In the genomic region with DNA sequence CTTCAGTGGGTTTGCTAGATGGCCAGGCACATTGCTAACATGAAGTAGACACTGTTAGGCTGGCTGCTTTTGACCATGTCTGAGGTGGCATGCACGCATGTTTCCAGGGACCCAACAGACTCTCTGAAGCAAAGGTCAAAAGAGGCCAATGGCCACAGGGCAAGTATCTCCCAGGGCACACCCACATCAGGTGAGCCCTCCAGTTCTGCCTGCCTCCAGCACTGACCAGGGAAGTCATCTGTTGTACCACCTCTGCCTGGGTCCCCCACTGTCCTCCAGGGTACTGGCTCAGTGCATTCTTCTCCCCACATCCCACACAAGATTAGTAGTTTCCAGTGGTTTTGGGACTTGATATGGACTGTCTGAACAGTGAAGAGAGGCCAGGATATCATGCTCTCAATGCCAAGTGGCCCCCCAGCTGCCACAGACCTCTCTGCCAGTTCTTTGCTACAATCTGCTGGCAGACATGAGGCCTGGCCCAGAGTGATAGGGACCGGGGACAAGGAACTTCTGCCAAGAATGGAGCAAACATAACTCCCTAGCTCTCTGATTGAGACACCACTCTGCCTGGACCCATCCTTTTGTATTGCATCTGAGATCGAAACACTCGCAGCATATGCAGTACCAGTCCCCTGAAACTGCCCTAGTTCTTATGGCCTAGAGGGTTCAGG, we compare ENCODE assay signal across 9 mouse cellular contexts. TPM values are rescaled to one million over a fixed set of nuclear protein-coding genes. Genes with fewer than 3 reads are reported as not detected.
A peak's percentile ranks its signal among the peaks of the same experiment; 100 is the strongest.
DNase-seq lines count a peak whose midpoint lies in the region; ATAC-seq and TF ChIP-seq lines count a peak whose summit lies in the region.
"Had no signal": no experiment of that assay in that cellular context is flagged by ENCODE, and none has a peak within 500 bp of the region (broad histone marks: within the 10 kb centered on the region; RNA-seq: fewer than 3 reads in every experiment).

No protein-coding gene starts in this region.

- H3K36me3 ChIP-seq in embryonic facial prominence, embryonic 15.5 days: peaks cover 11% of the 10 kb centered on the region
- H3K36me3 ChIP-seq in hindbrain, embryonic 16.5 days (ENCODE audit: control insufficient read depth, insufficient read depth, low read length): peaks cover 6% of the 10 kb centered on the region; the same call in 1 of the 2 replicates
- peaks cover 8% of the 10 kb centered on the region; the same call in 1 of the 2 replicates for H3K36me3 ChIP-seq in stomach, postnatal 0 days (ENCODE audit: control insufficient read depth, insufficient read depth, low read length)

- no peaks in the 10 kb centered on the region for H3K27me3 ChIP-seq in embryonic facial prominence, embryonic 15.5 days
- H3K27me3 ChIP-seq in hindbrain, embryonic 16.5 days (replicated peaks; ENCODE audit: control insufficient read depth, insufficient read depth, low read length): no peaks in the 10 kb centered on the region
- H3K27me3 ChIP-seq in stomach, postnatal 0 days (ENCODE audit: control insufficient read depth, insufficient read depth, low read length): no peaks in the 10 kb centered on the region
- H3K27me3 ChIP-seq: Patski had no signal

- H3K9me3 ChIP-seq in embryonic facial prominence, embryonic 15.5 days (replicated peaks): no peaks in the 10 kb centered on the region
- H3K9me3 ChIP-seq in hindbrain, embryonic 16.5 days (ENCODE audit: control insufficient read depth, low read length): no peaks in the 10 kb centered on the region
- no peaks in the 10 kb centered on the region for H3K9me3 ChIP-seq in stomach, postnatal 0 days (ENCODE audit: control insufficient read depth, low read length)

- H3K4me2 ChIP-seq in embryonic facial prominence, embryonic 15.5 days (replicated peaks): peak overlapping the region; percentile 53
- peak overlapping the region; percentile 75 for H3K4me2 ChIP-seq in hindbrain, embryonic 16.5 days (ENCODE audit: low read length)
- H3K4me2 ChIP-seq in stomach, postnatal 0 days (replicated peaks; ENCODE audit: low read depth): no peak overlapping the region

- peak overlapping the region; percentile 92 for H3K27ac ChIP-seq in embryonic facial prominence, embryonic 15.5 days (replicated peaks)
- peak overlapping the region; percentile 92 for H3K27ac ChIP-seq in hindbrain, embryonic 16.5 days (ENCODE audit: low read depth, low read length)
- H3K27ac ChIP-seq in stomach, postnatal 0 days (replicated peaks): peak overlapping the region; percentile 92

- peak overlapping the region; percentile 78; the same call in 1 of the 2 replicates for H3K9ac ChIP-seq in embryonic facial prominence, embryonic 15.5 days
- H3K9ac ChIP-seq in hindbrain, embryonic 16.5 days (ENCODE audit: low read depth, low read length): peak overlapping the region; percentile 80
- H3K9ac ChIP-seq in stomach, postnatal 0 days (ENCODE audit: low read length): peak overlapping the region; percentile 32; the same call in 1 of the 2 replicates

- DNase-seq in left cerebral cortex, postnatal 4 days: peak; percentile 39
- DNase-seq in left cerebral cortex, adult 9 months (ENCODE audit: low spot score in 2 of 2): no peak
- DNase-seq in lung, postnatal 10 days: peak; percentile 37
- no peak for DNase-seq in stomach, postnatal 0 days (ENCODE audit: low spot score)
- DNase-seq in retina, postnatal 1 day: no peak
- no peak for DNase-seq in embryo, embryonic 10.5 days (ENCODE audit: low spot score)

- intact Hi-C loops in left cerebral cortex, postnatal 4 days (cut with DNase I): no loop called here

- WGBS in embryonic facial prominence, embryonic 15.5 days: 67% methylated on average over 4 of the region's 4 CpGs
- 77% methylated on average over 4 of the region's 4 CpGs for WGBS in hindbrain, embryonic 16.5 days
- 73% methylated on average over 4 of the region's 4 CpGs for WGBS in stomach, postnatal 0 days

- no peak for TF ChIP-seq CTCF in stomach, postnatal 0 days (IDR thresholded peaks at IDR 0.05; ENCODE audit: low read depth)

- TF ChIP-seq EP300 in stomach, postnatal 0 days (optimal IDR thresholded peaks at IDR 0.05): no peak

- no peak for ATAC-seq in embryonic facial prominence, embryonic 15.5 days (ENCODE audit: insufficient number of reproducible peaks, low FRiP score, low TSS enrichment, low read depth)
- peak; percentile 6; the same call in 1 of the 2 replicates for ATAC-seq in hindbrain, embryonic 16.5 days
- no peak for ATAC-seq in stomach, postnatal 0 days (ENCODE audit: low FRiP score, low TSS enrichment)

- peaks cover 25% of the 10 kb centered on the region for H3K4me1 ChIP-seq in embryonic facial prominence, embryonic 15.5 days
- H3K4me1 ChIP-seq in hindbrain, embryonic 16.5 days (ENCODE audit: control insufficient read depth, insufficient read depth, low read depth, low read length): peaks cover 13% of the 10 kb centered on the region
- H3K4me1 ChIP-seq in stomach, postnatal 0 days (replicated peaks; ENCODE audit: control insufficient read depth, insufficient read depth): peaks cover 16% of the 10 kb centered on the region

- H3K4me3 ChIP-seq in embryonic facial prominence, embryonic 15.5 days (replicated peaks): peak overlapping the region; percentile 64; the same call in 1 of the 2 replicates
- H3K4me3 ChIP-seq in hindbrain, embryonic 16.5 days (ENCODE audit: low read length): peak overlapping the region; percentile 62; the same call in 1 of the 2 replicates
- no peak overlapping the region for H3K4me3 ChIP-seq in stomach, postnatal 0 days (ENCODE audit: low read depth, low read length)

RNA-seq across cellular contexts. Expression of a gene that starts 2.4 kb away (rescaled TPM):
- 10 to 100 TPM; 17.9 to 18.5 TPM for total RNA-seq in left cerebral cortex, postnatal 4 days (2021)
- polyA plus RNA-seq in embryonic facial prominence, embryonic 15.5 days (2015; fragmentation: Nextera tagmentation; extraction: Ambion mirVana): 27.9 and 28.0 TPM in 2 replicates
- 35.2 and 36.1 TPM in 2 replicates for polyA plus RNA-seq in hindbrain, embryonic 16.5 days (2015; fragmentation: Nextera tagmentation; extraction: Ambion mirVana)
- 22.0 and 24.6 TPM in 2 replicates for polyA plus RNA-seq in stomach, postnatal 0 days (2015; fragmentation: Nextera tagmentation; extraction: Ambion mirVana)

RNA-seq across cellular contexts. Expression of a gene that starts 22.2 kb away (rescaled TPM):
- 10 to 100 TPM; 25.2 to 31.6 TPM for total RNA-seq in left cerebral cortex, postnatal 4 days (2021)
- polyA plus RNA-seq in embryonic facial prominence, embryonic 15.5 days (2015; fragmentation: Nextera tagmentation; extraction: Ambion mirVana): 10.3 and 15.2 TPM in 2 replicates
- 8.0 and 9.8 TPM in 2 replicates for polyA plus RNA-seq in hindbrain, embryonic 16.5 days (2015; fragmentation: Nextera tagmentation; extraction: Ambion mirVana)
- 2.5 and 2.9 TPM in 2 replicates for polyA plus RNA-seq in stomach, postnatal 0 days (2015; fragmentation: Nextera tagmentation; extraction: Ambion mirVana)

RNA-seq across cellular contexts. Expression of a gene that starts 22.5 kb away (rescaled TPM):
- total RNA-seq in left cerebral cortex, postnatal 4 days (2021): 10 to 100 TPM; 25.1 to 30.1 TPM
- 52.3 and 59.1 TPM in 2 replicates for polyA plus RNA-seq in embryonic facial prominence, embryonic 15.5 days (2015; fragmentation: Nextera tagmentation; extraction: Ambion mirVana)
- 22.8 and 29.6 TPM in 2 replicates for polyA plus RNA-seq in hindbrain, embryonic 16.5 days (2015; fragmentation: Nextera tagmentation; extraction: Ambion mirVana)
- 38.7 and 39.5 TPM in 2 replicates for polyA plus RNA-seq in stomach, postnatal 0 days (2015; fragmentation: Nextera tagmentation; extraction: Ambion mirVana)

RNA-seq across cellular contexts. Expression of a gene that starts 24.6 kb away (rescaled TPM):
- 1 to 10 TPM; 4.5 to 4.7 TPM for total RNA-seq in left cerebral cortex, postnatal 4 days (2021)
- 21.7 and 25.1 TPM in 2 replicates for polyA plus RNA-seq in embryonic facial prominence, embryonic 15.5 days (2015; fragmentation: Nextera tagmentation; extraction: Ambion mirVana)
- 8.9 and 9.0 TPM in 2 replicates for polyA plus RNA-seq in hindbrain, embryonic 16.5 days (2015; fragmentation: Nextera tagmentation; extraction: Ambion mirVana)
- 14.7 and 17.3 TPM in 2 replicates for polyA plus RNA-seq in stomach, postnatal 0 days (2015; fragmentation: Nextera tagmentation; extraction: Ambion mirVana)

RNA-seq across cellular contexts. Expression of a gene that starts 29.4 kb away (rescaled TPM):
- total RNA-seq in left cerebral cortex, postnatal 4 days (2021): 100 to 1,000 TPM; 103 to 108 TPM
- 13.3 and 14.6 TPM in 2 replicates for polyA plus RNA-seq in embryonic facial prominence, embryonic 15.5 days (2015; fragmentation: Nextera tagmentation; extraction: Ambion mirVana)
- polyA plus RNA-seq in hindbrain, embryonic 16.5 days (2015; fragmentation: Nextera tagmentation; extraction: Ambion mirVana): 11.1 and 11.3 TPM in 2 replicates
- 12.2 and 13.9 TPM in 2 replicates for polyA plus RNA-seq in stomach, postnatal 0 days (2015; fragmentation: Nextera tagmentation; extraction: Ambion mirVana)

Comparison
In these comparisons a context has a peak if more than half of its experiments do, and no peak if none do; other contexts are left out.
1. DNase-seq: peak in left cerebral cortex, postnatal 4 days (single experiment) and lung, postnatal 10 days (single experiment); none in left cerebral cortex, adult 9 months (0 of 2), stomach, postnatal 0 days (single experiment), retina, postnatal 1 day (single experiment) and embryo, embryonic 10.5 days (single experiment).
2. Peak in every context shown above with its lines, with median percentiles within 50 percentile points of each other: H3K27ac ChIP-seq and H3K9ac ChIP-seq.